Mouse (Mus musculus) lung, postnatal 10 days (tissue): Measurements from ENCODE around the gene Trim14.

Source experiments
- DNase-seq: peaks from one replicate; pipeline ENCODE4 v3.0.0; 2021

Gene Trim14

GRCm38 (mm10) chr4:46526226-46526625 lies 9.7 kb downstream of the Trim14 start:
- no peak for DNase-seq

GRCm38 (mm10) chr4:46523324-46523723 lies 12.6 kb downstream of the Trim14 start:
- DNase-seq = no peak

GRCm38 (mm10) chr4:46521457-46521856 lies 14.5 kb downstream of the Trim14 start:
- no peak for DNase-seq

GRCm38 (mm10) chr4:46520491-46520890 lies 15.4 kb downstream of the Trim14 start:
- no peak for DNase-seq

GRCm38 (mm10) chr4:46507736-46508460 lies 28.0 kb downstream of the Trim14 start:
- DNase-seq = peak; percentile 94

- DNase-seq = peak; percentile 98
Observed at GRCm38 (mm10) chr4:46506801-46507610, 28.9 kb downstream of the Trim14 start.

GRCm38 (mm10) chr4:46505361-46506057 lies 30.4 kb downstream of the Trim14 start:
- no peak for DNase-seq

GRCm38 (mm10) chr4:46503881-46504280 lies 32.1 kb downstream of the Trim14 start:
- DNase-seq = no peak

- DNase-seq = no peak
Observed at GRCm38 (mm10) chr4:46502606-46503502, 33.1 kb downstream of the Trim14 start.

- peak; percentile 42 for DNase-seq
Observed at GRCm38 (mm10) chr4:46498976-46499375, 37.0 kb downstream of the Trim14 start.

- DNase-seq = no peak
Observed at GRCm38 (mm10) chr4:46498511-46498910, 37.4 kb downstream of the Trim14 start.

- DNase-seq = peak; percentile 87
Observed at GRCm38 (mm10) chr4:46497286-46497892, 38.6 kb downstream of the Trim14 start.

- DNase-seq = no peak
Observed at GRCm38 (mm10) chr4:46495543-46495942, 40.4 kb downstream of the Trim14 start.

GRCm38 (mm10) chr4:46493071-46493470 lies 42.9 kb downstream of the Trim14 start:
- no peak for DNase-seq

- peak; percentile 97 for DNase-seq
Observed at GRCm38 (mm10) chr4:46489028-46489925, 46.7 kb downstream of the Trim14 start, which contains the start of gene Nans. TSS of gene Nans (plus strand) at chr4:46489248.

- peak; percentile 91 for DNase-seq
Observed at GRCm38 (mm10) chr4:46487348-46487747, 48.6 kb downstream of the Trim14 start.

- peak; percentile 91 for DNase-seq
Observed at GRCm38 (mm10) chr4:46485696-46486417, 50.1 kb downstream of the Trim14 start.

- no peak for DNase-seq
Observed at GRCm38 (mm10) chr4:46479081-46479480, 56.9 kb downstream of the Trim14 start.

- no peak for DNase-seq
Observed at GRCm38 (mm10) chr4:46475101-46475500, 60.8 kb downstream of the Trim14 start.

GRCm38 (mm10) chr4:46465740-46466139 lies 70.2 kb downstream of the Trim14 start:
- DNase-seq = no peak
